Mouse (Mus musculus) limb, embryonic 10.5 days (tissue): ENCODE measurements around the gene B4galnt4. TPM values are rescaled to one million over a fixed set of nuclear protein-coding genes. Genes with fewer than 3 reads are reported as not detected.
A peak's percentile ranks its signal among the peaks of the same experiment; 100 is the strongest.

Experiments
- DNase-seq: peaks from one replicate; pipeline ENCODE4 v3.0.0-alpha.2; 2017; ENCODE audit warnings: low spot score
- H3K27ac ChIP-seq: fragments of 300-500 bp; sonication (generic); 2 replicates; pipeline ENCODE4 v1.5.1; 2016; ENCODE audit warnings: mild to moderate bottlenecking
- H3K27me3 ChIP-seq: fragments of 300-500 bp; sonication (generic); 2 replicates; pipeline ENCODE4 v1.6.1; 2016; ENCODE audit warnings: low read depth, mild to moderate bottlenecking; ENCODE audit not compliant: poor library complexity, severe bottlenecking
- H3K36me3 ChIP-seq: fragments of 300-500 bp; sonication (generic); 2 replicates; pipeline ENCODE4 v1.6.1; 2016; ENCODE audit warnings: mild to moderate bottlenecking, moderate library complexity
- H3K4me1 ChIP-seq: fragments of 300-500 bp; sonication (generic); 2 replicates; pipeline ENCODE4 v1.6.1; 2016
- H3K4me3 ChIP-seq: fragments of 300-500 bp; sonication (generic); 2 replicates; pipeline ENCODE4 v1.5.1; 2016; ENCODE audit warnings: mild to moderate bottlenecking, moderate library complexity
- H3K9me3 ChIP-seq: fragments of 300-500 bp; sonication (generic); replicated peaks from 2 replicates; pipeline ENCODE4 v1.6.1; 2016; ENCODE audit warnings: mild to moderate bottlenecking
- WGBS: fragments of 180-500 bp; shearing (Covaris S2); methylation state at CpG from one replicate; pipeline ENCODE4 v1.1.7; 2016; 5-methylcytosine and 5-hydroxymethylcytosine counted together
- polyA plus RNA-seq: library from polyadenylated mRNA; unstranded; fragments of >200 nt; fragmentation: Nextera tagmentation; extraction: Ambion mirVana; gene quantifications from 2 replicates; pipeline ENCODE4 v1.2.1, GENCODE M21; 2016

B4galnt4 gene
- polyA plus RNA-seq, 1 experiment from 2014 or later, result 30.7 TPM

GRCm38 (mm10) chr7:141063353-141063752 is 2.4 kb downstream of the B4galnt4 start:
- H3K4me1 ChIP-seq, result peaks cover 26% of the 10 kb centered on the region
- no peak overlapping the region for H3K27ac ChIP-seq
- H3K36me3 ChIP-seq, result peaks cover 62% of the 10 kb centered on the region
- WGBS, result 91% methylated on average over 3 of the region's 3 CpGs
- H3K4me3 ChIP-seq, result no peak overlapping the region
- H3K9me3 ChIP-seq, result no peaks in the 10 kb centered on the region
- H3K27me3 ChIP-seq, result peaks cover 13% of the 10 kb centered on the region
- no peak for DNase-seq

GRCm38 (mm10) chr7:141064175-141064574 is 3.3 kb downstream of the B4galnt4 start:
- 80% methylated on average over 7 of the region's 7 CpGs for WGBS
- Histone ChIP-seq H3K36me3 (peaks cover 65% of the 10 kb centered on the region), H3K4me1 (peaks cover 26% of the 10 kb centered on the region), H3K27ac (no peak overlapping the region), H3K4me3 (no peak overlapping the region), H3K27me3 (peaks cover 17% of the 10 kb centered on the region), H3K9me3 (no peaks in the 10 kb centered on the region)
- no peak for DNase-seq

- Histone ChIP-seq H3K9me3 (no peaks in the 10 kb centered on the region), H3K36me3 (peaks cover 65% of the 10 kb centered on the region), H3K27ac (no peak overlapping the region), H3K4me1 (peaks cover 28% of the 10 kb centered on the region), H3K4me3 (no peak overlapping the region), H3K27me3 (peaks cover 18% of the 10 kb centered on the region)
- WGBS, result 95% methylated on average over 7 of the region's 7 CpGs
- DNase-seq, result no peak
These were observed 3.7 kb downstream of the B4galnt4 start for GRCm38 (mm10) chr7:141064576-141064975.

- 78% methylated on average over 19 of the region's 19 CpGs for WGBS
- peaks cover 56% of the 10 kb centered on the region for H3K36me3 ChIP-seq
- H3K27me3 ChIP-seq, result peaks cover 35% of the 10 kb centered on the region
These were observed 7.4 kb downstream of the B4galnt4 start for GRCm38 (mm10) chr7:141068351-141068750.

GRCm38 (mm10) chr7:141070058-141070862 is 9.4 kb downstream of the B4galnt4 start:
- Histone ChIP-seq H3K9me3 (no peaks in the 10 kb centered on the region), H3K4me1 (peaks cover 30% of the 10 kb centered on the region), H3K4me3 (peak overlapping the region; percentile 51), H3K27ac (peak overlapping the region; percentile 74), H3K36me3 (peaks cover 37% of the 10 kb centered on the region), H3K27me3 (peaks cover 35% of the 10 kb centered on the region)
- DNase-seq, result peak; percentile 87
- WGBS, result 2% methylated on average over 51 of the region's 51 CpGs

More at GRCm38 (mm10) chr7:141068351-141068750, 7.4 kb downstream of the B4galnt4 start:
- H3K9me3 ChIP-seq, result no peaks in the 10 kb centered on the region
- peaks cover 30% of the 10 kb centered on the region for H3K4me1 ChIP-seq
- H3K27ac ChIP-seq, result no peak overlapping the region
- no peak for DNase-seq
- H3K4me3 ChIP-seq, result no peak overlapping the region

- Histone ChIP-seq H3K9me3 (no peaks in the 10 kb centered on the region), H3K4me3 (no peak overlapping the region), H3K36me3 (peaks cover 17% of the 10 kb centered on the region), H3K4me1 (peaks cover 30% of the 10 kb centered on the region), H3K27ac (no peak overlapping the region), H3K27me3 (peaks cover 35% of the 10 kb centered on the region)
- WGBS, result 35% methylated on average over 23 of the region's 23 CpGs
- no peak for DNase-seq
These were observed 11.3 kb downstream of the B4galnt4 start for GRCm38 (mm10) chr7:141072017-141072745.

GRCm38 (mm10) chr7:141073782-141074181 is 12.9 kb downstream of the B4galnt4 start:
- H3K4me3 ChIP-seq, result no peak overlapping the region
- WGBS, result 87% methylated on average over 4 of the region's 4 CpGs
- DNase-seq, result no peak
- H3K27me3 ChIP-seq, result peaks cover 34% of the 10 kb centered on the region
- no peak overlapping the region for H3K27ac ChIP-seq
- no peaks in the 10 kb centered on the region for H3K9me3 ChIP-seq
- H3K36me3 ChIP-seq, result peaks cover 1% of the 10 kb centered on the region; the same call in 1 of the 2 replicates
- H3K4me1 ChIP-seq, result peaks cover 33% of the 10 kb centered on the region

GRCm38 (mm10) chr7:141077841-141078240 is 16.9 kb downstream of the B4galnt4 start, which contains the start of gene Pkp3:
TSS of gene Pkp3 (plus strand) at chr7:141078218.
- 89% methylated on average over 15 of the region's 15 CpGs for WGBS
- Histone ChIP-seq H3K27ac (peak within 1 kb of the TSS; percentile 36; the same call in 1 of the 2 replicates), H3K4me1 (peaks cover 22% of the 10 kb centered on the region), H3K27me3 (peaks cover 51% of the 10 kb centered on the region), H3K36me3 (no peaks in the 10 kb centered on the region), H3K4me3 (no peak within 1 kb of the TSS), H3K9me3 (no peaks in the 10 kb centered on the region)
- DNase-seq, result no peak

- Histone ChIP-seq H3K27me3 (peaks cover 51% of the 10 kb centered on the region), H3K36me3 (no peaks in the 10 kb centered on the region), H3K4me3 (no peak overlapping the region), H3K27ac (0 out of 2 replicates have a peak overlapping the region, but pooled peaks have one; percentile 8), H3K4me1 (peaks cover 22% of the 10 kb centered on the region), H3K9me3 (no peaks in the 10 kb centered on the region)
- DNase-seq, result no peak
- 77% methylated on average over 4 of the region's 4 CpGs for WGBS
These were observed 18.0 kb downstream of the B4galnt4 start for GRCm38 (mm10) chr7:141078876-141079275.

GRCm38 (mm10) chr7:141079481-141080449 is 18.9 kb downstream of the B4galnt4 start:
- Histone ChIP-seq H3K4me3 (peak overlapping the region; percentile 24; the same call in 1 of the 2 replicates), H3K36me3 (no peaks in the 10 kb centered on the region), H3K4me1 (peaks cover 22% of the 10 kb centered on the region), H3K9me3 (no peaks in the 10 kb centered on the region), H3K27ac (peak overlapping the region; percentile 61; the same call in 1 of the 2 replicates), H3K27me3 (peaks cover 51% of the 10 kb centered on the region)
- peak; percentile 49 for DNase-seq
- 15% methylated on average over 34 of the region's 34 CpGs for WGBS

GRCm38 (mm10) chr7:141087894-141088293 is 27.0 kb downstream of the B4galnt4 start:
- peaks cover 64% of the 10 kb centered on the region for H3K27me3 ChIP-seq
- peaks cover 25% of the 10 kb centered on the region for H3K4me1 ChIP-seq
- no peaks in the 10 kb centered on the region for H3K36me3 ChIP-seq
- 27% methylated on average over 8 of the region's 8 CpGs for WGBS
- peak overlapping the region; percentile 29 for H3K4me3 ChIP-seq
- DNase-seq, result no peak
- H3K27ac ChIP-seq, result no peak overlapping the region; the same call in 1 of the 2 replicates
- H3K9me3 ChIP-seq, result no peaks in the 10 kb centered on the region

- peaks cover 26% of the 10 kb centered on the region for H3K4me1 ChIP-seq
- peaks cover 70% of the 10 kb centered on the region for H3K27me3 ChIP-seq
- WGBS, result 12% methylated on average over 18 of the region's 18 CpGs
- peak overlapping the region; percentile 29 for H3K4me3 ChIP-seq
- no peaks in the 10 kb centered on the region for H3K9me3 ChIP-seq
- no peak overlapping the region; the same call in 1 of the 2 replicates for H3K27ac ChIP-seq
- peak; percentile 48 for DNase-seq
- no peaks in the 10 kb centered on the region for H3K36me3 ChIP-seq
These were observed 27.6 kb downstream of the B4galnt4 start for GRCm38 (mm10) chr7:141088473-141088872.
